Mouse (Mus musculus) layer of hippocampus, adult 18-20 months (tissue): Measurements from ENCODE around the gene Gm19935. TPM values are rescaled to one million over a fixed set of nuclear protein-coding genes. Genes with fewer than 3 reads are reported as not detected.

ENCODE experiments used
- microRNA-seq, 2 experiments: library from miRNA; unstranded; fragments of <30 nt; microRNA quantifications; one replicate each; pipeline ENCODE4 v1.2.0; 2021
- total RNA-seq, 2 experiments: library from RNA; stranded (reverse); gene quantifications; 2 replicates each; pipeline ENCODE4 v1.2.3; 2021

Gene Gm19935
- total RNA-seq, 2 experiments from 2014 or later, result 2.1 to 5.1 TPM

Small RNA genes lying within 50 kb of the gene (microRNA-seq; reads per million reads assigned to microRNA genes)
- 0 reads per million in 2 experiments for gene Gm44382

Other genes starting within 250 kb of the Gm19935 start
- 100 to 1,000 TPM; 246 to 262 TPM for gene Chd9, start 11.0 kb upstream of the Gm19935 start, total RNA-seq